Mouse (Mus musculus): Measurements from ENCODE around the gene Dcxr.

- TF ChIP-seq POLR2A (IDR thresholded peaks at IDR 0.05; ENCODE audit: insufficient read length, low read depth) (no peak), USF1 (IDR thresholded peaks at IDR 0.05; ENCODE audit: low read depth) (no peak)
Observed at GRCm38 (mm10) chr11:120722067-120722630, 4.9 kb downstream of the Dcxr start.

All from myocyte (in vitro differentiated cells).